Mouse (Mus musculus) MEL (cell line): ENCODE results near the gene Stpg1. TPM values are rescaled to one million over a fixed set of nuclear protein-coding genes. Genes with fewer than 3 reads are reported as not detected.

Experiments used
- DNase-seq: peaks from one replicate; pipeline ENCODE4 v3.0.0; 2011; ENCODE audit warnings: low read depth, low spot score
- H3K27ac ChIP-seq: 2 replicates; pipeline ENCODE4 v1.5.1; 2012; ENCODE audit warnings: low read depth, mild to moderate bottlenecking, control low read depth, low read length, moderate library complexity; ENCODE audit not compliant: control insufficient read depth
- H3K27me3 ChIP-seq, 2 experiments: fragments of 150-350 bp in 1 of 2; sonication (generic) in 1 of 2; 2 replicates each; pipeline ENCODE4 v1.6.1; 2012; ENCODE audit warnings: low read length in 2 of 2, mild to moderate bottlenecking in 2 of 2, improper control_type of control experiment in 1 of 2, moderate library complexity in 1 of 2; ENCODE audit not compliant: insufficient read depth in 2 of 2, control insufficient read depth in 1 of 2
- H3K36me3 ChIP-seq, 2 experiments: 2 replicates each; pipeline ENCODE4 v1.6.1; 2012 to 2014; ENCODE audit warnings: low read length in 2 of 2, improper control_type of control experiment in 1 of 2, inconsistent platforms in 1 of 2, mild to moderate bottlenecking in 1 of 2; ENCODE audit not compliant: insufficient read depth in 2 of 2, control insufficient read depth in 1 of 2
- H3K4me1 ChIP-seq, 2 experiments: fragments of 150-350 bp in 1 of 2; sonication (generic) in 1 of 2; 2 replicates each; pipeline ENCODE4 v1.6.1; 2012; ENCODE audit warnings: low read length in 2 of 2, improper control_type of control experiment in 1 of 2, mild to moderate bottlenecking in 1 of 2; ENCODE audit not compliant: insufficient read depth in 2 of 2, control insufficient read depth in 1 of 2
- H3K4me3 ChIP-seq, 2 experiments: fragments of 150-350 bp in 1 of 2; sonication (generic) in 1 of 2; 2 replicates each; pipeline ENCODE4 v1.5.1; 2012; ENCODE audit warnings: low read depth in 2 of 2, low read length in 2 of 2, mild to moderate bottlenecking in 2 of 2, moderate library complexity in 2 of 2, control low read depth in 1 of 2, improper control_type of control experiment in 1 of 2; ENCODE audit not compliant: control insufficient read depth in 1 of 2, insufficient read depth in 1 of 2
- H3K79me2 ChIP-seq: 2 replicates; pipeline ENCODE4 v1.6.1; 2012; ENCODE audit warnings: mild to moderate bottlenecking, low read length, moderate library complexity; ENCODE audit not compliant: control insufficient read depth, poor library complexity, insufficient read depth
- H3K9ac ChIP-seq: 2 replicates; pipeline ENCODE4 v1.6.1; 2012; ENCODE audit warnings: low read depth, mild to moderate bottlenecking, control low read depth, low read length, moderate library complexity; ENCODE audit not compliant: control insufficient read depth, poor library complexity, severe bottlenecking
- H3K9me3 ChIP-seq: fragments of 150-350 bp; sonication (generic); replicated peaks from 2 replicates; pipeline ENCODE4 v1.6.1; 2012; ENCODE audit warnings: mild to moderate bottlenecking, low read length, improper control_type of control experiment, moderate library complexity; ENCODE audit not compliant: insufficient read depth
- CHD1 ChIP-seq: IDR thresholded peaks from 2 replicates; pipeline ENCODE4 v1.6.1; 2012; ENCODE audit warnings: low read depth, mild to moderate bottlenecking, inconsistent platforms, low read length, improper control_type of control experiment
- CHD2 ChIP-seq: IDR thresholded peaks from 2 replicates; pipeline ENCODE4 v1.6.1; 2011; ENCODE audit warnings: low read length, improper control_type of control experiment
- CTCF ChIP-seq, 3 experiments: IDR thresholded peaks in 2 of 3; conservative IDR thresholded peaks in 1 of 3; 2 replicates each; pipeline ENCODE4 v1.5.1; 2011 to 2012; ENCODE audit warnings: low read length in 3 of 3, low read depth in 2 of 3, mild to moderate bottlenecking in 2 of 3, improper control_type of control experiment in 1 of 3, inconsistent platforms in 1 of 3, mixed read lengths in 1 of 3, moderate library complexity in 1 of 3; ENCODE audit not compliant: control insufficient read depth in 1 of 3, insufficient read depth in 1 of 3, poor library complexity in 1 of 3, severe bottlenecking in 1 of 3
- E2F4 ChIP-seq: IDR thresholded peaks from 2 replicates; pipeline ENCODE4 v1.6.1; 2011; ENCODE audit warnings: low read depth, low read length, improper control_type of control experiment, borderline replicate concordance
- ELF1 ChIP-seq: IDR thresholded peaks from 2 replicates; pipeline ENCODE4 v1.6.1; 2014; ENCODE audit warnings: low read depth, mild to moderate bottlenecking, inconsistent platforms, low read length, improper control_type of control experiment, moderate library complexity
- EP300 ChIP-seq, 2 experiments: IDR thresholded peaks; 2 replicates each; pipeline ENCODE4 v1.6.1; 2011; ENCODE audit warnings: improper control_type of control experiment in 2 of 2, low read length in 2 of 2, low read depth in 1 of 2, mild to moderate bottlenecking in 1 of 2
- GATA1 ChIP-seq: IDR thresholded peaks from 2 replicates; pipeline ENCODE4 v1.6.1; 2011; ENCODE audit warnings: low read depth, low read length, improper control_type of control experiment
- HCFC1 ChIP-seq: IDR thresholded peaks from 2 replicates; pipeline ENCODE4 v1.6.1; 2012; ENCODE audit warnings: low read depth, mild to moderate bottlenecking, inconsistent platforms, low read length, improper control_type of control experiment, moderate library complexity
- JUND ChIP-seq: IDR thresholded peaks from 2 replicates; pipeline ENCODE4 v1.6.1; 2011; ENCODE audit warnings: low read depth, mild to moderate bottlenecking, improper control_type of control experiment, low read length
- KAT2A ChIP-seq: conservative IDR thresholded peaks from 2 replicates; pipeline ENCODE4 v1.6.1; 2012; ENCODE audit warnings: low read depth, low read length, improper control_type of control experiment, inconsistent platforms
- MAFK ChIP-seq: IDR thresholded peaks from 2 replicates; pipeline ENCODE4 v1.6.1; 2011; ENCODE audit warnings: low read depth, mild to moderate bottlenecking, low read length, improper control_type of control experiment, borderline replicate concordance
- MAX ChIP-seq: IDR thresholded peaks from 2 replicates; pipeline ENCODE4 v1.6.1; 2011; ENCODE audit warnings: low read length, improper control_type of control experiment
- MAZ ChIP-seq: IDR thresholded peaks from 2 replicates; pipeline ENCODE4 v1.6.1; 2012; ENCODE audit warnings: low read depth, mild to moderate bottlenecking, inconsistent platforms, low read length, improper control_type of control experiment
- MXI1 ChIP-seq: IDR thresholded peaks from 2 replicates; pipeline ENCODE4 v1.6.1; 2011; ENCODE audit warnings: mild to moderate bottlenecking, low read depth, low read length, improper control_type of control experiment
- MYC ChIP-seq: IDR thresholded peaks from 2 replicates; pipeline ENCODE4 v1.6.1; 2011; ENCODE audit warnings: low read depth, mild to moderate bottlenecking, low read length, improper control_type of control experiment, moderate library complexity
- POLR2A ChIP-seq, 2 experiments: IDR thresholded peaks; 2 replicates each; pipeline ENCODE4 v1.6.1; 2011 to 2012; ENCODE audit warnings: low read length in 2 of 2, mild to moderate bottlenecking in 2 of 2, control low read depth in 1 of 2, improper control_type of control experiment in 1 of 2, low read depth in 1 of 2, moderate library complexity in 1 of 2; ENCODE audit not compliant: control insufficient read depth in 1 of 2, insufficient read depth in 1 of 2, poor library complexity in 1 of 2
- POLR2AphosphoS2 ChIP-seq: IDR thresholded peaks from 2 replicates; pipeline ENCODE4 v1.6.1; 2011; ENCODE audit warnings: low read length, improper control_type of control experiment
- POLR2AphosphoS5 ChIP-seq: IDR thresholded peaks from 2 replicates; pipeline ENCODE4 v1.6.1; 2012; ENCODE audit warnings: low read depth, borderline replicate concordance, mild to moderate bottlenecking, inconsistent platforms, low read length, moderate library complexity, mixed read lengths
- RAD21 ChIP-seq: IDR thresholded peaks from 2 replicates; pipeline ENCODE4 v1.6.1; 2011; ENCODE audit warnings: mild to moderate bottlenecking, low read depth, low read length, improper control_type of control experiment
- SMC3 ChIP-seq: IDR thresholded peaks from 2 replicates; pipeline ENCODE4 v1.6.1; 2011; ENCODE audit warnings: low read depth, low read length, improper control_type of control experiment
- TCF12 ChIP-seq: IDR thresholded peaks from 2 replicates; pipeline ENCODE4 v1.6.1; 2014; ENCODE audit warnings: low read depth, mild to moderate bottlenecking, inconsistent platforms, low read length, improper control_type of control experiment, moderate library complexity
- UBTF ChIP-seq: IDR thresholded peaks from 2 replicates; pipeline ENCODE4 v1.6.1; 2012; ENCODE audit warnings: low read depth, mild to moderate bottlenecking, inconsistent platforms, low read length, improper control_type of control experiment, moderate library complexity, borderline replicate concordance; ENCODE audit not compliant: insufficient read depth
- USF1 ChIP-seq: IDR thresholded peaks from 2 replicates; pipeline ENCODE4 v1.6.1; 2014; ENCODE audit warnings: low read depth, mild to moderate bottlenecking, inconsistent platforms, low read length, improper control_type of control experiment, moderate library complexity
- ZC3H11A ChIP-seq: IDR thresholded peaks from 2 replicates; pipeline ENCODE4 v1.6.1; 2012; ENCODE audit warnings: low read depth, mild to moderate bottlenecking, inconsistent platforms, low read length, improper control_type of control experiment
- ZNF384 ChIP-seq: IDR thresholded peaks from 2 replicates; pipeline ENCODE4 v1.6.1; 2012; ENCODE audit warnings: low read depth, mild to moderate bottlenecking, inconsistent platforms, low read length, improper control_type of control experiment
- polyA plus RNA-seq, 2 experiments: library from polyadenylated mRNA; stranded (reverse) in 1 of 2; unstranded in 1 of 2; fragments of >175 nt in 1 of 2; fragments of >200 nt in 1 of 2; gene quantifications; 2 replicates each; pipeline versions ENCODE4 v1.2.1 to v1.2.4; 2012; ENCODE audit warnings: low replicate concordance in 2 of 2, low read depth in 1 of 2; ENCODE audit not compliant: insufficient read length in 2 of 2, insufficient read depth in 1 of 2, missing spikeins in 1 of 2
- total RNA-seq: library from RNA; depleted of rRNA; stranded (reverse); fragments of 300-350 nt; gene quantifications from 2 replicates; pipeline ENCODE4 v1.2.3, GENCODE M21; 2012

Stpg1 gene
- total and polyA plus RNA-seq, 3 experiments: 0.21 TPM; not detected in 2

DNA sequence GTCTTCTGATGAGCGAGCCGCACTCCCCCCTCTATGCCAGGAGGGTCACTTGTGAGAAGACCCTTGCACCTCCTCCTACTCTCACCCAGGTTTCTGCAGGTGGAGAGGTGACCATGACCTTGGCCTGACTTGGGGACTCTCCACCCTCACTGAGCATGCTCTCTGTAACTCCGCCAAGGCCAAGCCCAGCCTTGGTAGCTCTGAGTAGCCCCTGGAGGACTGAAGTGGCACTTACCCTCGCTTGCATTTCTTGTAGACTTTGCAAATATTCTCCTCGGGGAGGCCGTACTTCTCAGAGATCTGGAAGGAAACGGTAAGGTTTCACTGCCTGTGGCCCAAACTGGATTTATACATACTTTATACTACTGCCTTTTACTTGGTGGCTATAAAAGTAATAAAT is 51.4 kb downstream of the Stpg1 start:
- no peak for DNase-seq
- Histone ChIP-seq H3K4me1 (peaks cover 3 to 7% of the 10 kb centered on the region in 2 experiments; a peak in 2 of 4 replicates), H3K36me3 (no peaks in the 10 kb centered on the region), H3K27ac (no peak overlapping the region), H3K9me3 (no peaks in the 10 kb centered on the region), H3K79me2 (no peaks in the 10 kb centered on the region), H3K9ac (no peak overlapping the region), H3K27me3 (no peaks in the 10 kb centered on the region; a peak in 1 of 4 replicates), H3K4me3 (no peak overlapping the region; a peak in 1 of 4 replicates)
- TF ChIP-seq MYC (no peak), UBTF (no peak), POLR2AphosphoS5 (no peak), MXI1 (no peak), JUND (no peak), EP300 (IDR thresholded peaks at IDR 0.05; ENCODE audit: low read depth in 1 of 2, low read length in 2 of 2) (no peak), RAD21 (no peak), USF1 (no peak), KAT2A (no peak), MAFK (no peak), TCF12 (no peak), MAX (no peak), HCFC1 (no peak), ZNF384 (no peak), CHD2 (no peak), E2F4 (no peak), POLR2AphosphoS2 (no peak), ELF1 (no peak), POLR2A (IDR thresholded peaks at IDR 0.05; ENCODE audit: control insufficient read depth in 1 of 2, insufficient read depth in 1 of 2, low read depth in 1 of 2, low read length in 2 of 2, poor library complexity in 1 of 2) (no peak), ZC3H11A (no peak)

DNA sequence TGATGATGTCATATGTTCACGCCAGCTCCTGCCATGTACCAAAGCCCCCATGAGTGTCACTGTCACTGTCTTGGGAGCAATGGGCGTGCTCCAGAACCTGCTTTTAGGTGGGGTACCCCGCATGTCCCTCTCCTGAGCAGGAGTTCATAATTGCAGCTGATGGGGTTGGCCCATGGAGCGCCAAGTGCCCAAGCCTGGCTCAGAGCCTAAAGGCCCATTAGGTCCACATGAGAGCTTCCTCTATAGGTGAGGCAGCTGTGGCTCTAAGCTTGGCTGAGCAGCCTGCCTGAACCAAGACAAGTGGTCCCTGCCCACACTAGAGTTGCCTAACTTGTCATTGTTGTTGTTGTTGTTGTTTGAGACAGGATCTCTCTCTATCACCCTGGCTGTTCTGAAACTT is 52.2 kb downstream of the Stpg1 start:
- Histone ChIP-seq H3K27ac (no peak overlapping the region), H3K27me3 (no peaks in the 10 kb centered on the region; a peak in 1 of 4 replicates), H3K36me3 (no peaks in the 10 kb centered on the region), H3K4me1 (peaks cover 3 to 7% of the 10 kb centered on the region in 2 experiments; a peak in 2 of 4 replicates), H3K9me3 (no peaks in the 10 kb centered on the region), H3K79me2 (no peaks in the 10 kb centered on the region), H3K9ac (no peak overlapping the region), H3K4me3 (no peak overlapping the region)
- no peak for DNase-seq
- no peak for TF ChIP-seq HCFC1
- no peak for TF ChIP-seq MAZ
- TF ChIP-seq CHD1: no peak
- TF ChIP-seq MYC: no peak
- TF ChIP-seq USF1: no peak
- no peak for TF ChIP-seq GATA1
- no peak for TF ChIP-seq MXI1
- no peak for TF ChIP-seq POLR2A (IDR thresholded peaks at IDR 0.05; ENCODE audit: control insufficient read depth in 1 of 2, insufficient read depth in 1 of 2, low read depth in 1 of 2, low read length in 2 of 2, poor library complexity in 1 of 2)
- no peak for TF ChIP-seq ZNF384
- TF ChIP-seq SMC3: no peak
- TF ChIP-seq CTCF (IDR thresholded peaks at IDR 0.05 in 2 of 3, conservative IDR thresholded peaks at IDR 0.05 in 1 of 3; ENCODE audit: control insufficient read depth in 1 of 3, insufficient read depth in 1 of 3, low read depth in 2 of 3, low read length in 3 of 3, poor library complexity in 1 of 3, severe bottlenecking in 1 of 3): no peak
- TF ChIP-seq POLR2AphosphoS5: no peak
